Mouse (Mus musculus): ENCODE measurements around the gene Zfp689.

GRCm38 (mm10) chr7:127477687-127478634 is 29.0 kb upstream of the Zfp689 start:
- TF ChIP-seq POLR2A (IDR thresholded peaks at IDR 0.05; ENCODE audit: borderline replicate concordance, low read depth, low read length) (no peak), CTCF (IDR thresholded peaks at IDR 0.05; ENCODE audit: low read depth, low read length) (no peak)
